Mouse (Mus musculus) G1E (cell line): ENCODE data around the gene Icosl.

ENCODE experiments used
- CTCF ChIP-seq: IDR thresholded peaks from 2 replicates; pipeline ENCODE4 v1.5.1; 2012; ENCODE audit warnings: low read depth, low read length, inconsistent platforms, mixed read lengths
- GATA1 ChIP-seq: IDR thresholded peaks from 2 replicates; pipeline ENCODE4 v1.6.1; 2012; ENCODE audit warnings: borderline replicate concordance, low read length, inconsistent platforms, mixed read lengths
- POLR2AphosphoS5 ChIP-seq: IDR thresholded peaks from 2 replicates; pipeline ENCODE4 v1.6.1; 2012; ENCODE audit warnings: low read depth, low read length, inconsistent platforms; ENCODE audit not compliant: insufficient replicate concordance
- TAL1 ChIP-seq: conservative IDR thresholded peaks from 2 replicates; pipeline ENCODE4 v1.6.1; 2012; ENCODE audit warnings: low read depth, low read length, inconsistent platforms, mixed read lengths

- no peak for TF ChIP-seq CTCF
- no peak for TF ChIP-seq GATA1
- no peak for TF ChIP-seq POLR2AphosphoS5
- TF ChIP-seq TAL1 = no peak
These were observed 26.1 kb downstream of the Icosl start for GRCm38 (mm10) chr10:78095221-78095620.
